Mouse (Mus musculus): ENCODE results near the gene Llph. TPM values are rescaled to one million over a fixed set of nuclear protein-coding genes. Genes with fewer than 3 reads are reported as not detected.

Llph gene
- total RNA-seq (2023): 39.8 to 50.9 TPM (median 47.6 TPM) in 4 replicates

GRCm38 (mm10) chr10:120226871-120227661 is at the start of gene Llph:
Gene Llph (plus strand): TSS chr10:120227070.

DNA sequence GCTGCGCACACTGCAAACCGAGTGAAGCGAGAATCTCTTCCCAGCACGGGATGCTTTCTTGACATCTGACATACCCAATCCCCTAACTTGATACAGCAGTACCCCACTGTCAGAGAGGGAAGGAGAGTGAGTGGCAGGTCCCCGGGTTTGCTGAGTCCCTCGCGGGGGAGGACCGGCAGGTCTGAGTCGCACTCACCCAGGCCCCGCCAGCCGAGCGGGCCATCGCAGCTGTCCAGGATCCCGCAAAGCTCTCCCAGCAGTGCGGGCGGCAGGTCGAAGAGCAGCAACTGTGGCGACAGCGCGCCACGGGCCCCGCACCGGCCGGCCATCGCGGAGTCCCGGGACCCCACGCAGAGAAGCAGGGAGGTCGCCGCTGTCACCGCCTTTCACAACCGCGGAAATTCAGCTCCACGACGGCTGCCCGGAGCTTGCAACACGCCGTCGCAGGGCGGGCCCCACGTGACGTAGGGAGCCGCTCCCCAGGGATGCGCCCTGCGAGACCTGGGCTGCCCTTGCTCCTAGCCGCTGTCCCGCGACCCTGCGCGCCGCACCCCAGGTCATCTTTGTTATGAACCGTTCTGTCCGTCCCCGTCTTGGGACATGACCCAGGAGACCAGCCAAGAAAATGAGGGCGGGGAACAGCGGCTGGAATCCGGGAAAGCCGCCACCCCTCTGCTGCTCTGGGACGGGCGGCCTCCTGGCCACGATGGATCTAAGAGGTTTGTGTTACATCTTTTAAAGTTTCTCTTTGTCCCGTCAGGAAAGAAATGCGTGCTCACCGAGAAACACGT is 25.5 kb upstream of the Llph start, which contains the start of gene Tmbim4:
Tmbim4 (plus strand) TSS at position 460 of the 791 bp plus-strand sequence.

GRCm38 (mm10) chr10:120201961-120202402 is 24.9 kb upstream of the Llph start, which contains the start of gene Irak3:
Gene Irak3 (minus strand): TSS chr10:120202130.

Other genes starting within 250 kb of the Llph start
- 36.0 to 43.5 TPM (median 37.6 TPM) in 4 replicates for gene Helb, start 114.1 kb upstream of the Llph start, total RNA-seq (2023)
- gene Tmbim4, start 25.5 kb upstream of the Llph start, total RNA-seq (2023): 266 to 328 TPM (median 281 TPM) in 4 replicates
- 98.9 to 108 TPM (median 100 TPM) in 4 replicates for gene Irak3, start 24.9 kb upstream of the Llph start, total RNA-seq (2023)
- gene Hmga2, start 249.4 kb downstream of the Llph start, total RNA-seq (2023): 0.21 to 0.28 TPM (median 0.24 TPM) in 3 of 4 replicates, not detected in the other

Measured in B cell, adult 62 days (primary cell).